Mouse (Mus musculus) thymus, adult 2 months (tissue): Measurements from ENCODE around the gene Slc13a1.

Experiments
- CTCF ChIP-seq: fragments of 200-500 bp; IDR thresholded peaks from 2 replicates; pipeline ENCODE4 v1.5.1; 2012; ENCODE audit warnings: mild to moderate bottlenecking, control low read depth, low read length, moderate library complexity, borderline replicate concordance; ENCODE audit not compliant: control insufficient read depth, poor library complexity, insufficient read depth; ENCODE audit errors: extremely low read depth
- POLR2A ChIP-seq: fragments of 200-500 bp; IDR thresholded peaks from 2 replicates; pipeline ENCODE4 v1.6.1; 2012; ENCODE audit warnings: mild to moderate bottlenecking, low read length, control low read depth, moderate library complexity; ENCODE audit not compliant: control insufficient read depth, poor library complexity, insufficient read depth; ENCODE audit errors: extremely low read depth

DNA sequence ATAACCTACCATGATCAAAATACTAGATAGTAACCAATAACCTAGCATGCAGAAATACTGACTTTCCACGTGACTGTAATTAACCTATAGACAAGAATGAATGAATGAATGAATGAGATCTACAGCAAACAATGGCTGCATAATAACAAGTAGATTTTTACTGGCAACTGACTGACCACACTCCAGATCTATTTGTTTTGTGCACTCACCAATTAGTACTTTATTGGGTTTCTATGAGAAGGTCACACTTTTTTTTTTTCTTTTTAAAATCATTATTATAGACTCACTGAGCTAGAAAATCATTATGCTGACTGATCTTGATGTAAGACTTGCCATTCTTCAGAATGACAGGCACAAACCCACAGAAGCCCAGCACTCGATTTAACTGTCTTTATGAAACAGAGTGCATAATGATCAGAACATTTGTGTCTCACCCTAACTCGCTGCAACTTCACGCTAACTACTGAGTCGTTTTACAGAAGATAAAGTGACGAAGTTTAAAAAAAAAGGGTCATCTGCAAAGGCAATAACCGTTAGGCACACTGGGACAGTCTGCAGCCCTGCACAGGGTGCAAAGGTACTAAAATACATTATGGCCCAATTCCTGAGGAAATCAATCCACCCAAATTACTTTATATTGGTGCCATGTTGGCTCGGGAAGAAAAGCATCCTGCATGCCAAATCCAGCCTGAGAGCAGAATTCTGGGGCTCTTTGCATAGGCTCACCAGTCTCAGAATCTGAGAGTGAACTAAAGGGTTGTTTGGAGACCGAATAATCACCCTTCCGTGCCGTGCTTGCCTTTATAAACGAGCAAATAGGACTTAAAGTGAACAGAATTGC lies 33.0 kb upstream of the Slc13a1 start:
- TF ChIP-seq CTCF (no peak), POLR2A (no peak)
